Mouse (Mus musculus) hematopoietic stem cell, adult 5-6 weeks (primary cell): ENCODE results near the gene Cd82. TPM values are rescaled to one million over a fixed set of nuclear protein-coding genes. Genes with fewer than 3 reads are reported as not detected.

Experiments
- ATAC-seq, 2 experiments: fragments of 125-278 bp in 1 of 2; replicated peaks in 1 of 2; 2 replicates each; pipeline ENCODE4 v1.8.0; 2016 to 2017; ENCODE audit warnings: inconsistent platforms in 2 of 2, mild to moderate bottlenecking in 2 of 2, moderate number of reproducible peaks in 2 of 2, low read depth in 1 of 2, moderate TSS enrichment in 1 of 2; ENCODE audit not compliant: low FRiP score in 2 of 2, poor library complexity in 2 of 2, severe bottlenecking in 2 of 2, insufficient read depth in 1 of 2, low TSS enrichment in 1 of 2
- total RNA-seq: library from RNA; stranded (forward); fragments of 172-1452, 232-1000 nt; gene quantifications from 2 replicates; pipeline ENCODE4 v1.2.3, GENCODE M21; 2017

Cd82 gene
- total RNA-seq, 1 experiment from 2014 or later = 59.6 TPM

- ATAC-seq = 0 out of 4 replicates have a peak, but pooled peaks of 1 of the 2 experiments have one; percentile 20
These were observed 31.2 kb downstream of the Cd82 start for GRCm38 (mm10) chr2:93431575-93432325.

GRCm38 (mm10) chr2:93430993-93431392 is 31.9 kb downstream of the Cd82 start:
- no peak for ATAC-seq

- ATAC-seq = 0 out of 4 replicates have a peak, but pooled peaks have one; percentile 12 to 19
These were observed 34.9 kb downstream of the Cd82 start for GRCm38 (mm10) chr2:93428004-93428531.

GRCm38 (mm10) chr2:93427000-93427715 is 35.8 kb downstream of the Cd82 start:
- peak; percentile 21 to 30 for ATAC-seq

- no peak for ATAC-seq
These were observed 37.1 kb downstream of the Cd82 start for GRCm38 (mm10) chr2:93425810-93426209.

GRCm38 (mm10) chr2:93424307-93424984 is 38.5 kb downstream of the Cd82 start:
- peak; percentile 50 to 63 for ATAC-seq

- peak in 1 of 2 experiments; percentile 44; a peak in 1 of 4 replicates for ATAC-seq
These were observed 41.6 kb downstream of the Cd82 start for GRCm38 (mm10) chr2:93421320-93421719.

- ATAC-seq = no peak
These were observed 43.0 kb downstream of the Cd82 start for GRCm38 (mm10) chr2:93419971-93420370.

GRCm38 (mm10) chr2:93418396-93418795 is 44.5 kb downstream of the Cd82 start:
- ATAC-seq = peak; percentile 65 to 66; a peak in 3 of 4 replicates

GRCm38 (mm10) chr2:93416874-93417709 is 45.8 kb downstream of the Cd82 start:
- no peak for ATAC-seq

GRCm38 (mm10) chr2:93415281-93415680 is 47.7 kb downstream of the Cd82 start:
- ATAC-seq = peak; percentile 40 to 48; a peak in 2 of 4 replicates

GRCm38 (mm10) chr2:93414163-93414562 is 48.8 kb downstream of the Cd82 start:
- ATAC-seq = no peak

GRCm38 (mm10) chr2:93413367-93414014 is 49.4 kb downstream of the Cd82 start:
- peak; percentile 36 to 50; a peak in 1 of 4 replicates for ATAC-seq

GRCm38 (mm10) chr2:93412101-93412500 is 50.8 kb downstream of the Cd82 start:
- no peak for ATAC-seq

GRCm38 (mm10) chr2:93410899-93411570 is 51.9 kb downstream of the Cd82 start:
- no peak for ATAC-seq

GRCm38 (mm10) chr2:93405017-93405425 is 57.9 kb downstream of the Cd82 start:
- ATAC-seq = no peak
